Mouse (Mus musculus): Measurements from ENCODE around the gene Rpl10a.

The Rpl10a gene

GRCm38 (mm10) chr17:28328366-28328928, at the start of gene Rpl10a:
Gene Rpl10a, plus strand, starts transcription at chr17:28328471.
- in situ Hi-C loops (cut with MboI; ENCODE audit: unreplicated experiment in 2 of 2), result no loop called here

- in situ Hi-C loops (cut with MboI; ENCODE audit: unreplicated experiment in 2 of 2), result no loop called here
These were observed 49.0 kb upstream of the Rpl10a start for GRCm38 (mm10) chr17:28279236-28279635.

- in situ Hi-C loops (cut with MboI; ENCODE audit: unreplicated experiment in 2 of 2), result no loop called here
These were observed 48.4 kb upstream of the Rpl10a start for GRCm38 (mm10) chr17:28279780-28280422.

GRCm38 (mm10) chr17:28280423-28280800, 47.9 kb upstream of the Rpl10a start:
- in situ Hi-C loops (cut with MboI; ENCODE audit: unreplicated experiment in 2 of 2), result no loop called here

GRCm38 (mm10) chr17:28280831-28281377, 47.4 kb upstream of the Rpl10a start:
- in situ Hi-C loops (cut with MboI; ENCODE audit: unreplicated experiment in 2 of 2), result no loop called here

- in situ Hi-C loops (cut with MboI; ENCODE audit: unreplicated experiment in 2 of 2), result no loop called here
These were observed 46.3 kb upstream of the Rpl10a start for GRCm38 (mm10) chr17:28281866-28282441.

GRCm38 (mm10) chr17:28283199-28283598, 45.1 kb upstream of the Rpl10a start:
- in situ Hi-C loops (cut with MboI; ENCODE audit: unreplicated experiment in 2 of 2), result no loop called here

GRCm38 (mm10) chr17:28286133-28286532, 42.1 kb upstream of the Rpl10a start:
- in situ Hi-C loops (cut with MboI; ENCODE audit: unreplicated experiment in 2 of 2), result no loop called here

- in situ Hi-C loops (cut with MboI; ENCODE audit: unreplicated experiment in 2 of 2), result no loop called here
These were observed 41.3 kb upstream of the Rpl10a start for GRCm38 (mm10) chr17:28286964-28287363.

- in situ Hi-C loops (cut with MboI; ENCODE audit: unreplicated experiment in 2 of 2), result no loop called here
These were observed 40.7 kb upstream of the Rpl10a start for GRCm38 (mm10) chr17:28287578-28287977.

- in situ Hi-C loops (cut with MboI; ENCODE audit: unreplicated experiment in 2 of 2), result no loop called here
These were observed 40.3 kb upstream of the Rpl10a start for GRCm38 (mm10) chr17:28287980-28288379.

GRCm38 (mm10) chr17:28290262-28290661, 38.0 kb upstream of the Rpl10a start:
- in situ Hi-C loops (cut with MboI; ENCODE audit: unreplicated experiment in 2 of 2), result no loop called here

- in situ Hi-C loops (cut with MboI; ENCODE audit: unreplicated experiment in 2 of 2), result no loop called here
These were observed 37.6 kb upstream of the Rpl10a start for GRCm38 (mm10) chr17:28290671-28291070.

GRCm38 (mm10) chr17:28291346-28291745, 36.9 kb upstream of the Rpl10a start:
- in situ Hi-C loops (cut with MboI; ENCODE audit: unreplicated experiment in 2 of 2), result no loop called here

- in situ Hi-C loops (cut with MboI; ENCODE audit: unreplicated experiment in 2 of 2), result no loop called here
These were observed 34.6 kb upstream of the Rpl10a start for GRCm38 (mm10) chr17:28293716-28294115.

GRCm38 (mm10) chr17:28294449-28295333, 33.6 kb upstream of the Rpl10a start:
- in situ Hi-C loops (cut with MboI; ENCODE audit: unreplicated experiment in 2 of 2), result no loop called here

- in situ Hi-C loops (cut with MboI; ENCODE audit: unreplicated experiment in 2 of 2), result no loop called here
These were observed 29.4 kb upstream of the Rpl10a start for GRCm38 (mm10) chr17:28298888-28299287.

GRCm38 (mm10) chr17:28299669-28300320, 28.5 kb upstream of the Rpl10a start:
- in situ Hi-C loops (cut with MboI; ENCODE audit: unreplicated experiment in 2 of 2), result loop anchor here in 1 of 2 experiments (10.0 kb wide), 2 partner anchors 65 to 215 kb away; partner anchors contain the start of genes Ppard and Tcp11

- in situ Hi-C loops (cut with MboI; ENCODE audit: unreplicated experiment in 2 of 2), result loop anchor here in 1 of 2 experiments (10.0 kb wide), 2 partner anchors 66 to 216 kb away; partner anchors contain the start of genes Ppard and Tcp11
These were observed 27.9 kb upstream of the Rpl10a start for GRCm38 (mm10) chr17:28300323-28300722.

- in situ Hi-C loops (cut with MboI; ENCODE audit: unreplicated experiment in 2 of 2), result loop anchor here in 1 of 2 experiments (10.0 kb wide), 2 partner anchors 66 to 216 kb away; partner anchors contain the start of genes Ppard and Tcp11
These were observed 27.4 kb upstream of the Rpl10a start for GRCm38 (mm10) chr17:28300850-28301249.

Data from v-Abl transformed pro-B cells (cell line).